Mouse (Mus musculus): Measurements from ENCODE around the gene Snf8.

Gene Snf8

GRCm38 (mm10) chr11:96034596-96035052 lies at the start of gene Snf8:
Gene Snf8 (plus strand): TSS chr11:96034885.
- DNase-seq (ENCODE audit: extremely low read depth, low read depth, low spot score) = no peak

- no peak for DNase-seq (ENCODE audit: extremely low read depth, low read depth, low spot score)
Observed at GRCm38 (mm10) chr11:95987854-95988447, 46.7 kb upstream of the Snf8 start.

DNA sequence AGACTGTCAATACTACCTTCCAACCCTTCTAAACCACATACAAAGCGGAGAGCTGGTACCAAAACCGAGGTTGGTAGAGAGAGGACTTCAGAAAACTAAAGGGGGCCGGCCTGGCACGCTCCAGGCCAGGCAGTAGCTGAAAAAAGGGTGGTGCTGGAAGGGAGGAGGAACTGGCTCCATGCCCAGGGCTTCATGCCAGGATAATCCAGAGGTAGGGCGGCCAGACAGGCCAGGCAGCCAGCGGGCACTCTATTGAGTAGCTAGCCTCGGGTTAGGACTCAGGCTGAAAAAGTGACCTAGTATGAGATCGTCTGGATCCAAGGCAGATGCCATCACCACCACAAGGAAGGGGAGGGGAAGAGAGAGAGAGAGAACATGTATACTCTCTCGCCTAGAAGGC lies 46.2 kb upstream of the Snf8 start:
- no peak for DNase-seq (ENCODE audit: extremely low read depth, low read depth, low spot score)

DNA sequence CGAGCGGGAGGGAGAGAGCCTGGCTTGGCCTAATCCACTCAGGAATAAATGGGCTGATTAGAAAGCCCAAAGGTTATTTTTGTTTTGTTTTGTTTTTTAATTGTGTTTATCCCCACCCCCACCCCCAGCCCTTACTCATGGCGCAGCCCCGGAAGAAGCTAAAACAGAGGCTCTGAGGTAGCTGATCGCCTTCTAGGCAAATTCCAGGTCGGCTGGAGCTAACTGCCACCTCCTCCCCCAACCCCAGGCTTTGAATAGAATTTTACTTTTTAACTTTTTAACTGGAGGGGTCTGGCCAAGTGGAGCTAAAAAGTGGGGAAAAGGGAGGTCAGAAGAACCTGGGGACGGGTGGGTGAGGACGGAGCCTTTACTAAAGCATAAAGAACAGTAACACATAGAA lies 44.8 kb upstream of the Snf8 start:
- DNase-seq (ENCODE audit: extremely low read depth, low read depth, low spot score) = no peak

- no peak for DNase-seq (ENCODE audit: extremely low read depth, low read depth, low spot score)
Observed at GRCm38 (mm10) chr11:95990431-95990830, 44.3 kb upstream of the Snf8 start.

- DNase-seq (ENCODE audit: extremely low read depth, low read depth, low spot score) = no peak
Observed at GRCm38 (mm10) chr11:95990886-95991708, 43.6 kb upstream of the Snf8 start.

DNA sequence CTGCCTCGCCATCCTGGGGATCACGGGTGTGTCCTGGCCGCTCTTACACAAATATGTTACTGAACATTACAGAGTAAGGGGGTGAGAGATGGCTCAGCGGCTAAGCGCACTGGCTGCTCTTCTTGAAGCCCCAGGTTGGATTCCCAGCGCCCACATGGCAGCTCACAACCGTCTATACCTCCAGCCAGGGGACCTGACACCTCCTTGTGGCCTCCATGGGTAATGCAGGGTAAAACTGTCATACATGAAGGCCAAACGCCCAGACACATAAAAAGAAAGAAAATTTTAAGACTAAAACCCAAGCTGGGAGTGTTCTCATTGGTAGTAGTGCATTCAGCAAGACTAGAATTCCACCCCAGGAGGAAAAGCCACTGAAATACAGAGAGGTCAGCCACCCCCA lies 40.5 kb upstream of the Snf8 start:
- no peak for DNase-seq (ENCODE audit: extremely low read depth, low read depth, low spot score)

- DNase-seq (ENCODE audit: extremely low read depth, low read depth, low spot score) = no peak
Observed at GRCm38 (mm10) chr11:96003100-96003900, 31.4 kb upstream of the Snf8 start.

- no peak for DNase-seq (ENCODE audit: extremely low read depth, low read depth, low spot score)
Observed at GRCm38 (mm10) chr11:96003969-96004792, 30.5 kb upstream of the Snf8 start.

GRCm38 (mm10) chr11:96004793-96005402 lies 29.8 kb upstream of the Snf8 start:
- no peak for DNase-seq (ENCODE audit: extremely low read depth, low read depth, low spot score)

- DNase-seq (ENCODE audit: extremely low read depth, low read depth, low spot score) = no peak
Observed at GRCm38 (mm10) chr11:96005403-96006271, 29.0 kb upstream of the Snf8 start, which contains the start of gene Igf2bp1. Gene Igf2bp1 (minus strand): TSS chr11:96005940.

- no peak for DNase-seq (ENCODE audit: extremely low read depth, low read depth, low spot score)
Observed at GRCm38 (mm10) chr11:96006367-96006851, 28.3 kb upstream of the Snf8 start.

DNA sequence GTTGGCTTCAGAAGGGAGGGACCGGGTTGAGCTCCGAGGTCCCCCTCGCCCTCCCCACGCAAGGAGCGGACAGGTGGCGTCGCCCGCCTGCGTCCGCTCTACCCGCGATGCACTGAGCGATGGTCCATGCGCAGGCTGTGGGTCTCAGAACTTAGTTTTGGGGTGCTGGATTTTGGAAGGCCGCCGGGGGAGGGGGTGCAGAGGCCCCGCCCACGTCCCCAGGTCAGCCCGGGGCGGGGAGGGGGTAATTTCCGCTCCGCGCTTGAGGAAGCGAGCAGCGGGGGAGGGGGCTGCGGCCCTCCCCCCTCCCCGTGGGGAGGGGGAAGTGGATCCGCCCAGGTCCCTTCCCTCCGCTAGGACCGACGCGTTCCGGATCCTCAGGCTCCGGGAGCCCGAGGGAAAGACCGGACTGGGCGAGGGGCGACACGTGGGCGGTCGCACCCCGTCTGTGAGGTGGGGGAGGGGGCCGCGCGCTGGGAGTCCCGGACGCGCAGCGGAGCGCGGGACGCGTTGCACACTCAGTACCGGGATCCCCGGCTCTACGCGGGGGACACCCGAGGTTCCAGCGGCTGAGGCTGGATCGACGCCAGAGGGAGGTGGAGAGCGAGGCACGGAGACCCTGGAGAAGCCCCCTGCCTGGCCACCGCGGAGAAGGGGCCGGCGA lies 27.7 kb upstream of the Snf8 start:
- no peak for DNase-seq (ENCODE audit: extremely low read depth, low read depth, low spot score)

GRCm38 (mm10) chr11:96007516-96008235 lies 27.0 kb upstream of the Snf8 start:
- no peak for DNase-seq (ENCODE audit: extremely low read depth, low read depth, low spot score)

- no peak for DNase-seq (ENCODE audit: extremely low read depth, low read depth, low spot score)
Observed at GRCm38 (mm10) chr11:96008827-96009226, 25.9 kb upstream of the Snf8 start.

DNA sequence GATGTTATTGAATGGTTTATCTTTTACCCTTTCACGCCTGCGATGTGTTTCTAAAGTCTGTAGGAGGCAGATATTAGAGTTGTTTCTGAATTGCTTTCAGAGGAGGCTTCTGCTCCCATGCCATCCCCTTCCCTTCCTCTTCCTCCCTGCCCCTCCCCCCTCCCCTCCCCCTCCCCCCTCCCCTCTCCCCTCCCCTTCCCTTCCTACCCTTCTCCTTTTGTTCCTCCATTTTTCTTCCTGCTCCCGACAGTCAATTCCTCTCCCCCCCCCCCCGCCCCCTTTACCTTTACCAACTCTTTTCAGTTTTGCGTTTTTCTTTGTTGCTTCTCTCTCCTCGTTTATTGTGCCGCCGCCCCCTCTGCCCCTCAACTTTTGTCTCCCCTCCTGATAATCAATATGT lies 22.7 kb upstream of the Snf8 start:
- DNase-seq (ENCODE audit: extremely low read depth, low read depth, low spot score) = no peak

- no peak for DNase-seq (ENCODE audit: extremely low read depth, low read depth, low spot score)
Observed at GRCm38 (mm10) chr11:96015421-96015820, 19.3 kb upstream of the Snf8 start.

DNA sequence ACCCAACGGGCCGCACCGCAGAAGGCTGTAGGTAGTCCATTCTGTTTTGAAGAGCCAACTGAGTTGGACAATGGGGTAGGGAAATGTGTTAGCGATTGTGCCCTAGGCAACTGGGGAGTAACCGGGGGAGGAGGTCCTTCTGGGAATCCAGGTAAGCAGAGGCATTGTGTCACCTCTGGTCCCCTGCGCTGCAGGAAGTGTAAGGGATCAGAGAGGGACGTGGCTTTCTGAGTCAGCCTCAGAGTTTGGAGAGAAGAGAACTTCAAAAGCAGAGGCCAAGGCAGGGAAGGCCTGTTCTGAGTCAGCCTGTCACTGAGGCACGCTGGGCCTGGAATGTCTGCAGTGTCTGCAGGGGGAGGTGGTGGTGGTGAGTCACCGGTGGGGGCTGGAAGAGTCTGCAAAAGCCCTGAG lies 16.7 kb upstream of the Snf8 start:
- no peak for DNase-seq (ENCODE audit: extremely low read depth, low read depth, low spot score)

All from fat pad, adult 2 months (tissue).